Mouse (Mus musculus): ENCODE results near the gene Disc1. TPM values are rescaled to one million over a fixed set of nuclear protein-coding genes. Genes with fewer than 3 reads are reported as not detected.

Gene Disc1
- total and polyA plus RNA-seq, 3 experiments: 0.75 to 2.2 TPM; not detected in 1

- H3K27ac ChIP-seq (ENCODE audit: control insufficient read depth, low read depth, low read length): no peak overlapping the region
- no peak overlapping the region for H3K4me3 ChIP-seq (ENCODE audit: control insufficient read depth in 1 of 2, insufficient read depth in 1 of 2, low read depth in 2 of 2, low read length in 2 of 2)
- no peaks in the 10 kb centered on the region for H3K36me3 ChIP-seq (ENCODE audit: control insufficient read depth in 1 of 2, insufficient read depth in 2 of 2, low read length in 2 of 2)
- H3K9me3 ChIP-seq (replicated peaks; ENCODE audit: insufficient read depth, low read length): no peaks in the 10 kb centered on the region
- H3K79me2 ChIP-seq (ENCODE audit: control insufficient read depth, insufficient read depth, low read length, poor library complexity): no peaks in the 10 kb centered on the region
- no peaks in the 10 kb centered on the region for H3K27me3 ChIP-seq (ENCODE audit: control insufficient read depth in 1 of 2, insufficient read depth in 2 of 2, low read length in 2 of 2)
- H3K4me1 ChIP-seq (ENCODE audit: control insufficient read depth in 1 of 2, insufficient read depth in 2 of 2, low read length in 2 of 2): no peaks in the 10 kb centered on the region
- no peak overlapping the region for H3K9ac ChIP-seq (ENCODE audit: control insufficient read depth, low read depth, low read length, poor library complexity, severe bottlenecking)
- TF ChIP-seq GATA1 (IDR thresholded peaks at IDR 0.05; ENCODE audit: low read depth, low read length) (no peak), ETS1 (IDR thresholded peaks at IDR 0.05; ENCODE audit: low read depth, low read length) (no peak), TBP (IDR thresholded peaks at IDR 0.05; ENCODE audit: low read depth, low read length) (no peak), CHD2 (IDR thresholded peaks at IDR 0.05; ENCODE audit: low read length) (no peak), ZNF384 (IDR thresholded peaks at IDR 0.05; ENCODE audit: low read depth, low read length) (no peak), POLR2A (IDR thresholded peaks at IDR 0.05; ENCODE audit: control insufficient read depth in 1 of 2, insufficient read depth in 1 of 2, low read depth in 1 of 2, low read length in 2 of 2, poor library complexity in 1 of 2) (no peak), MEF2A (IDR thresholded peaks at IDR 0.05; ENCODE audit: extremely low read depth, insufficient replicate concordance, low read depth, low read length, poor library complexity, severe bottlenecking) (no peak)
- no peak for DNase-seq (ENCODE audit: low read depth, low spot score)
Observed at GRCm38 (mm10) chr8:125255006-125255685, 201.2 kb downstream of the Disc1 start.

- Histone ChIP-seq H3K27ac (ENCODE audit: control insufficient read depth, low read depth, low read length) (no peak overlapping the region), H3K9me3 (replicated peaks; ENCODE audit: insufficient read depth, low read length) (no peaks in the 10 kb centered on the region), H3K4me3 (ENCODE audit: control insufficient read depth in 1 of 2, insufficient read depth in 1 of 2, low read depth in 2 of 2, low read length in 2 of 2) (no peak overlapping the region), H3K79me2 (ENCODE audit: control insufficient read depth, insufficient read depth, low read length, poor library complexity) (no peaks in the 10 kb centered on the region), H3K9ac (ENCODE audit: control insufficient read depth, low read depth, low read length, poor library complexity, severe bottlenecking) (no peak overlapping the region), H3K36me3 (ENCODE audit: control insufficient read depth in 1 of 2, insufficient read depth in 2 of 2, low read length in 2 of 2) (no peaks in the 10 kb centered on the region), H3K27me3 (ENCODE audit: control insufficient read depth in 1 of 2, insufficient read depth in 2 of 2, low read length in 2 of 2) (no peaks in the 10 kb centered on the region), H3K4me1 (ENCODE audit: control insufficient read depth in 1 of 2, insufficient read depth in 2 of 2, low read length in 2 of 2) (no peaks in the 10 kb centered on the region)
- no peak for DNase-seq (ENCODE audit: low read depth, low spot score)
- TF ChIP-seq EP300 (IDR thresholded peaks at IDR 0.05; ENCODE audit: low read depth in 1 of 2, low read length in 2 of 2): no peak
Observed at GRCm38 (mm10) chr8:125257660-125258059, 203.7 kb downstream of the Disc1 start.

- H3K9me3 ChIP-seq (replicated peaks; ENCODE audit: insufficient read depth, low read length): no peaks in the 10 kb centered on the region
- no peak overlapping the region for H3K4me3 ChIP-seq (ENCODE audit: control insufficient read depth in 1 of 2, insufficient read depth in 1 of 2, low read depth in 2 of 2, low read length in 2 of 2)
- H3K36me3 ChIP-seq (ENCODE audit: control insufficient read depth in 1 of 2, insufficient read depth in 2 of 2, low read length in 2 of 2): no peaks in the 10 kb centered on the region
- H3K27me3 ChIP-seq (ENCODE audit: control insufficient read depth in 1 of 2, insufficient read depth in 2 of 2, low read length in 2 of 2): no peaks in the 10 kb centered on the region
- H3K27ac ChIP-seq (ENCODE audit: control insufficient read depth, low read depth, low read length): no peak overlapping the region
- no peak for DNase-seq (ENCODE audit: low read depth, low spot score)
- TF ChIP-seq ETS1 (IDR thresholded peaks at IDR 0.05; ENCODE audit: low read depth, low read length): no peak
- TF ChIP-seq MXI1 (IDR thresholded peaks at IDR 0.05; ENCODE audit: low read depth, low read length): no peak
- no peak for TF ChIP-seq CHD1 (IDR thresholded peaks at IDR 0.05; ENCODE audit: low read depth, low read length)
- no peak for TF ChIP-seq POLR2A (IDR thresholded peaks at IDR 0.05; ENCODE audit: control insufficient read depth in 1 of 2, insufficient read depth in 1 of 2, low read depth in 1 of 2, low read length in 2 of 2, poor library complexity in 1 of 2)
- no peak for TF ChIP-seq JUND (IDR thresholded peaks at IDR 0.05; ENCODE audit: low read depth, low read length)
- no peak for TF ChIP-seq MAZ (IDR thresholded peaks at IDR 0.05; ENCODE audit: low read depth, low read length)
- TF ChIP-seq SMC3 (IDR thresholded peaks at IDR 0.05; ENCODE audit: low read depth, low read length): no peak
- TF ChIP-seq ZNF384 (IDR thresholded peaks at IDR 0.05; ENCODE audit: low read depth, low read length): no peak
- no peak for TF ChIP-seq MAX (IDR thresholded peaks at IDR 0.05; ENCODE audit: low read length)
- no peak for TF ChIP-seq CTCF (IDR thresholded peaks at IDR 0.05 in 2 of 3, conservative IDR thresholded peaks at IDR 0.05 in 1 of 3; ENCODE audit: control insufficient read depth in 1 of 3, insufficient read depth in 1 of 3, low read depth in 2 of 3, low read length in 3 of 3, poor library complexity in 1 of 3, severe bottlenecking in 1 of 3)
- no peak overlapping the region for H3K9ac ChIP-seq (ENCODE audit: control insufficient read depth, low read depth, low read length, poor library complexity, severe bottlenecking)
- no peaks in the 10 kb centered on the region for H3K4me1 ChIP-seq (ENCODE audit: control insufficient read depth in 1 of 2, insufficient read depth in 2 of 2, low read length in 2 of 2)
- H3K79me2 ChIP-seq (ENCODE audit: control insufficient read depth, insufficient read depth, low read length, poor library complexity): no peaks in the 10 kb centered on the region
Observed at GRCm38 (mm10) chr8:125258806-125259500, 205.0 kb downstream of the Disc1 start.
